Mouse (Mus musculus) central nervous system, embryonic 11.5 days (tissue): ENCODE measurements around the gene Map2k3. TPM values are rescaled to one million over a fixed set of nuclear protein-coding genes. Genes with fewer than 3 reads are reported as not detected.

ENCODE experiments used
- polyA plus RNA-seq: library from polyadenylated mRNA; depleted of rRNA; stranded (reverse); fragments of >200 nt; gene quantifications from 2 replicates; pipeline ENCODE4 v1.2.3, GENCODE M21; 2012; rRNA removed

Gene Map2k3
- 16.7 and 23.8 TPM in 2 replicates for polyA plus RNA-seq

GRCm38 (mm10) chr11:60931869-60932481, at the start of gene Map2k3:
Gene Map2k3, plus strand, starts transcription at chr11:60932033.

GRCm38 (mm10) chr11:60914491-60914890, 17.3 kb upstream of the Map2k3 start, which contains the start of gene Natd1:
Gene Natd1, minus strand, starts transcription at chr11:60914750.

Other genes starting within 250 kb of the Map2k3 start
- gene Llgl1, start 232.3 kb upstream of the Map2k3 start, polyA plus RNA-seq = 107 and 133 TPM in 2 replicates
- gene Flii, start 204.8 kb upstream of the Map2k3 start, polyA plus RNA-seq = 101 and 103 TPM in 2 replicates
- gene Mief2, start 203.6 kb upstream of the Map2k3 start, polyA plus RNA-seq = 15.7 and 17.4 TPM in 2 replicates
- gene Top3a, start 154.7 kb upstream of the Map2k3 start, polyA plus RNA-seq = 15.9 and 17.1 TPM in 2 replicates
- gene Smcr8, start 154.5 kb upstream of the Map2k3 start, polyA plus RNA-seq = 8.9 and 11.0 TPM in 2 replicates
- gene Shmt1, start 120.3 kb upstream of the Map2k3 start, polyA plus RNA-seq = 36.1 and 36.3 TPM in 2 replicates
- 10.2 and 16.1 TPM in 2 replicates for gene Dhrs7b, start 101.4 kb upstream of the Map2k3 start, polyA plus RNA-seq
- 58.6 and 66.9 TPM in 2 replicates for gene Tmem11, start 52.8 kb upstream of the Map2k3 start, polyA plus RNA-seq
- 14.0 and 27.5 TPM in 2 replicates for gene Natd1, start 17.3 kb upstream of the Map2k3 start, polyA plus RNA-seq
- gene Kcnj12, start 90.5 kb downstream of the Map2k3 start, polyA plus RNA-seq = 0.95 and 2.4 TPM in 2 replicates
- 1.8 and 2.2 TPM in 2 replicates for gene Tnfrsf13b, start 194.7 kb downstream of the Map2k3 start, polyA plus RNA-seq
- 144 and 166 TPM in 2 replicates for gene Usp22, start 243.0 kb downstream of the Map2k3 start, polyA plus RNA-seq